Mouse (Mus musculus) left cerebral cortex, adult 18-20 months (tissue): ENCODE results near the gene Gm20850. TPM values are rescaled to one million over a fixed set of nuclear protein-coding genes. Genes with fewer than 3 reads are reported as not detected.
"Not testable (repeated sequence)": the region's sequence is repeated elsewhere in the genome, so short reads cannot be mapped to it uniquely, and the experiment has no call there.

ENCODE experiments used
- DNase-seq, 2 experiments: peaks; one replicate each; pipeline ENCODE4 v3.0.0; 2021 to 2022; ENCODE audit warnings: low spot score in 2 of 2, mixed read lengths in 1 of 2
- long read RNA-seq, 2 experiments: library from polyadenylated mRNA; stranded (forward); transcript quantifications; one replicate each; pipeline ENCODE4 v2.0.0; 2021
- total RNA-seq, 2 experiments: library from RNA; stranded (reverse); gene quantifications; 2 replicates each; pipeline ENCODE4 v1.2.3; 2021

Gene Gm20850
- total RNA-seq = not detected
- long read RNA-seq, experiment 1 = 0 reads
- long read RNA-seq, experiment 2 = 0 reads

GRCm38 (mm10) chrY:75715022-75715421 is at the start of gene Gm20850:
Gene Gm20850 (plus strand): TSS chrY:75715322.
- DNase-seq = not testable (repeated sequence)
